Mouse (Mus musculus) hindbrain, embryonic 14.5 days (tissue): ENCODE results near the gene Atp7a. TPM values are rescaled to one million over a fixed set of nuclear protein-coding genes. Genes with fewer than 3 reads are reported as not detected.
A peak's percentile ranks its signal among the peaks of the same experiment; 100 is the strongest.
"Not testable (repeated sequence)": the region's sequence is repeated elsewhere in the genome, so short reads cannot be mapped to it uniquely, and the experiment has no call there.

ENCODE experiments used
- ATAC-seq: fragments of 200-750 bp; cut with Nextera tagmentation; 2 replicates; pipeline ENCODE4 v1.8.0; 2017; ENCODE audit warnings: moderate number of reproducible peaks, mild to moderate bottlenecking, moderate TSS enrichment, moderate library complexity; ENCODE audit not compliant: low FRiP score
- DNase-seq: peaks from one replicate; pipeline ENCODE4 v3.0.0-alpha.2; 2015; ENCODE audit warnings: low spot score
- H3K27ac ChIP-seq: fragments of 300-500 bp; sonication (generic); 2 replicates; pipeline ENCODE4 v1.5.1; 2014; ENCODE audit warnings: mild to moderate bottlenecking, moderate library complexity
- H3K27me3 ChIP-seq: fragments of 300-500 bp; sonication (generic); 2 replicates; pipeline ENCODE4 v1.6.1; 2014; ENCODE audit warnings: mild to moderate bottlenecking, low read length, mixed read lengths; ENCODE audit not compliant: control insufficient read depth, insufficient read depth
- H3K36me3 ChIP-seq: fragments of 300-500 bp; sonication (generic); replicated peaks from 2 replicates; pipeline ENCODE4 v1.6.1; 2014; ENCODE audit not compliant: control insufficient read depth, insufficient read depth
- H3K4me1 ChIP-seq: fragments of 300-500 bp; sonication (generic); replicated peaks from 2 replicates; pipeline ENCODE4 v1.6.1; 2014; ENCODE audit warnings: antibody characterized with exemption, low read length, mixed read lengths; ENCODE audit not compliant: control insufficient read depth, insufficient read depth
- H3K4me2 ChIP-seq: fragments of 300-500 bp; sonication (generic); replicated peaks from 2 replicates; pipeline ENCODE4 v1.6.1; 2014; ENCODE audit warnings: mild to moderate bottlenecking, moderate library complexity
- H3K4me3 ChIP-seq: fragments of 300-500 bp; sonication (generic); replicated peaks from 2 replicates; pipeline ENCODE4 v1.5.1; 2014; ENCODE audit warnings: mild to moderate bottlenecking, low read length
- H3K9ac ChIP-seq: fragments of 300-500 bp; sonication (generic); 2 replicates; pipeline ENCODE4 v1.6.1; 2014
- H3K9me3 ChIP-seq: fragments of 300-500 bp; sonication (generic); 2 replicates; pipeline ENCODE4 v1.6.1; 2016; ENCODE audit warnings: low read length; ENCODE audit not compliant: control insufficient read depth
- WGBS: fragments of 180-500 bp; shearing (Covaris S2); extraction: QIAGEN DNeasy Blood & Tissue Kit; methylation state at CpG from one replicate; pipeline ENCODE4 v1.1.7; 2014; 5-methylcytosine and 5-hydroxymethylcytosine counted together
- polyA plus RNA-seq: library from polyadenylated mRNA; unstranded; fragments of >200 nt; fragmentation: Nextera tagmentation; extraction: Ambion mirVana; gene quantifications from 2 replicates; pipeline ENCODE4 v1.2.1, GENCODE M21; 2014

Atp7a gene
- 16.7 and 17.4 TPM in 2 replicates for polyA plus RNA-seq

DNA sequence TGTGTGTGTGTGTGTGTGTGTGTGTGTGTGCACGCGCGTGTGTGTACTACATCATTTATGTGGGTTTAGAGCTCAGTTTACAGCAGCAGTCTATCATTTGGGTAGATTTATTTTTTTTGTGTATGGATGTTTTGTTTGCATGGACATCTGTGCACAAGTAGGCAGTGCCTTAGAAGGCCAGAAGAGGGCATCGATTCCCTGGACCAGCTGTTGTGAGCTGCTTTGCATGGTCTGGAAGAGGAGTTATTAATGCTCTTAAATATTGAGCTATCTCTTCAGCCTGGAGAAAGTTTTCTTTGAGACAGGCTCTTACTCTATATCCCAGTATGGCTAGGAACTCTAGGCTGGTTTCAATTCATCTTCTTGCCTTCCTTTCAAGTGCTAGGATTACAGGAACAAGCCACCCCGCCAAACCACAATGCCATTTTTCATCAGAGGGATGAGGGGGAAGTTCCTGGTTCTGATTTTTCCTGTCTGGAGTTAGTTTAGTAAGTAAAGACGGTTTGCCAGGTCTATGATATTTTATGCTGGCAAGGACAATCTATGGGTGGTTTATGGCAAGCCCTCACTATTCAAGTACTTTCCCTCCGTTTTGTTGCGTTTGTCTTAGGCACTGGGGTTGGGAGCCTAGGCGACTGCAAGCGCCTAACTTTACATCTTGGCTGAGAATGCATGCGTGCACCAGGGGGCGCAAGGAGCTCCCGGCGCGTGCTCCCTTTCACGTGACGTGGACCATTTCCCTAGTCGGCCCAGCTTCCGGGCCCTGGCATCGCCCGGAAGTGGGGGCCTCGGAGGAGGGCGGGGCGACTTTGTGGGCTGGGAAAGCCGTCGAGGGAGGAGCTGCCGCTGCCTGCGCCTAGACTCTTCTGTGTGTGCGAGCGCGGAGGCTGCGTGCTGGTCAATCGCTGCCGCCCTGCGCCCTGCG lies at the start of gene Atp7a:
Gene Atp7a, plus strand, starts transcription at position 859 of the 925 bp plus-strand sequence.
- no peaks in the 10 kb centered on the region for H3K27me3 ChIP-seq
- H3K4me2 ChIP-seq, result peak within 1 kb of the TSS; percentile 64
- peaks cover 5% of the 10 kb centered on the region; the same call in 1 of the 2 replicates for H3K36me3 ChIP-seq
- WGBS, result 12% methylated on average over 36 of the region's 36 CpGs
- H3K9ac ChIP-seq, result peak within 1 kb of the TSS; percentile 62
- H3K9me3 ChIP-seq, result no peaks in the 10 kb centered on the region
- peak within 1 kb of the TSS; percentile 62; the same call in 1 of the 2 replicates for H3K27ac ChIP-seq
- DNase-seq, result peak; percentile 87
- ATAC-seq, result peak; percentile 97
- 0 out of 2 replicates have a peak, but pooled peaks cover 13% of the 10 kb centered on the region for H3K4me1 ChIP-seq
- peak within 1 kb of the TSS; percentile 54 for H3K4me3 ChIP-seq

- DNase-seq (no peak), ATAC-seq (no peak)
- Histone ChIP-seq H3K9me3 (no peaks in the 10 kb centered on the region), H3K4me1 (no peaks in the 10 kb centered on the region), H3K36me3 (no peaks in the 10 kb centered on the region), H3K27me3 (no peaks in the 10 kb centered on the region; the same call in 1 of the 2 replicates), H3K9ac (no peak overlapping the region), H3K4me3 (no peak overlapping the region), H3K4me2 (no peak overlapping the region), H3K27ac (no peak overlapping the region)
- WGBS, result 80% methylated on average over 1 of the region's 1 CpGs
Observed at GRCm38 (mm10) chrX:106001605-106002004, 25.5 kb upstream of the Atp7a start.

DNA sequence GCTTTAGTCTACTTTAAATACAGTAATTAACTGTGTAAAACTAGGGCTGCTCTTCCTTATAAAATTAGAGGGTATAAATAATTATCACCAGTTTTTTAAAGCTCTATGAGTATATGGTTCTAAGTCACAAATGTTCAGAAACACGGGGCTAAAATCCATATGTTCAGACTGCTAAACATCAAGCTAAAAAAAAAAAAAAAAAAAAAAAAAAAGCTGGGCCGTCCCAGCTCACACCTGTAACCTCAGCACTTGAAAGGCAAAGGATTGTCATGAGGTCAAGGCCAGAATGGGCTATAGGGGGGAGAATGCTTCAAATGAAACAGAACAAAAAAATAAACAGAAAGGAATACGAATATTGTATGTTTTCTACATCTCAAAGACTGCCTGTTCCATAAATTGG lies 16.3 kb upstream of the Atp7a start:
- 8% methylated on average over 2 of the region's 3 CpGs for WGBS
- Histone ChIP-seq H3K27ac (no peak overlapping the region), H3K36me3 (no peaks in the 10 kb centered on the region), H3K9ac (no peak overlapping the region), H3K9me3 (no peaks in the 10 kb centered on the region), H3K4me2 (peak overlapping the region; percentile 59), H3K4me3 (peak overlapping the region; percentile 56), H3K27me3 (no peaks in the 10 kb centered on the region), H3K4me1 (no peaks in the 10 kb centered on the region)
- ATAC-seq (no peak), DNase-seq (no peak)

DNA sequence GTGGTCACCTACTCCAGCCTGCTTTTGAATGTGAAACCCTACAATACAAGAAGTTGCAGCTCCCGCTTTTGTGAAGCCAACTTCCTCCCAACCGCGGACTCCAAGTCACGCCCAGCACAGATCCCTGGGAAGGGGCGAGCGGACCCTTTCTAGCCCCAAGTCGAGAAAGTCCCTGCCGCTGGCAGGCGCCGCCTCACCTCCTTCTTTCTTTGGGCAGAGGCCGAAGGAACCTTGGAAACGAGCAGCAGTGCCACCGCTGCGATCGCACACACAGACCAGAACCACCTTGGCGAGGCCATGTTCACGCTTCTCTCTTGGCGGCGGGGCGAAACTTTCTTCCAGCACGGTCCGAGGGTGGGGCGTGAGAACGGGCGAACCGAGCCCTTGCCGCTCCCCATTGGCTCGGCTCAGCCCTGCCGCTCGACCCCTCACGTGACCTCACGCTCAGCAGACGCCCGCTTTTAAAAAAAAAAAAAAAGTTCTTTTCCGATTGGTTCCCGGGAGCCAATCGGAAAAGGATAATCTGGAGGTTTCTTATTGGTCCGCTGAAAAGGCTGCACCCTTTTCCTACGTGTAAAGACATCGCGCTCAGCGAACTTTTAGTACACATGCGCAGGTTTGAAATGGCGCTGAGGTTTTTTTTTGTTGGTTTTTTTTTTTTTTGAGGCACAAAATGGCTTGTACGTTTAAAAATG lies 15.5 kb upstream of the Atp7a start, which contains the start of gene Magt1:
Gene Magt1, minus strand, starts transcription at position 442 of the 695 bp plus-strand sequence.
- H3K27ac ChIP-seq, result peak within 1 kb of the TSS; percentile 91
- peak within 1 kb of the TSS; percentile 56 for H3K4me3 ChIP-seq
- no peaks in the 10 kb centered on the region for H3K9me3 ChIP-seq
- peak within 1 kb of the TSS; percentile 57 for H3K9ac ChIP-seq
- H3K36me3 ChIP-seq, result no peaks in the 10 kb centered on the region
- no peaks in the 10 kb centered on the region for H3K4me1 ChIP-seq
- peak within 1 kb of the TSS; percentile 62 for H3K4me2 ChIP-seq
- WGBS, result 12% methylated on average over 45 of the region's 45 CpGs
- peak; percentile 95 for ATAC-seq
- no peaks in the 10 kb centered on the region for H3K27me3 ChIP-seq
- DNase-seq, result peak; percentile 87

GRCm38 (mm10) chrX:106012559-106012958 lies 14.5 kb upstream of the Atp7a start:
- H3K4me2 ChIP-seq, result peak overlapping the region; percentile 62
- H3K4me1 ChIP-seq, result no peaks in the 10 kb centered on the region
- H3K27me3 ChIP-seq, result no peaks in the 10 kb centered on the region
- no peaks in the 10 kb centered on the region; the same call in 1 of the 2 replicates for H3K36me3 ChIP-seq
- 71% methylated on average over 3 of the region's 3 CpGs for WGBS
- DNase-seq (no peak), ATAC-seq (no peak)
- H3K4me3 ChIP-seq, result peak overlapping the region; percentile 31
- peak overlapping the region; percentile 57; the same call in 1 of the 2 replicates for H3K9ac ChIP-seq
- peak overlapping the region; percentile 91 for H3K27ac ChIP-seq
- no peaks in the 10 kb centered on the region for H3K9me3 ChIP-seq

GRCm38 (mm10) chrX:106013217-106013616 lies 13.9 kb upstream of the Atp7a start:
- Histone ChIP-seq H3K27ac (no peak overlapping the region), H3K36me3 (no peaks in the 10 kb centered on the region; the same call in 1 of the 2 replicates), H3K9me3 (no peaks in the 10 kb centered on the region), H3K4me2 (no peak overlapping the region), H3K4me3 (no peak overlapping the region), H3K4me1 (no peaks in the 10 kb centered on the region), H3K27me3 (no peaks in the 10 kb centered on the region), H3K9ac (no peak overlapping the region)
- peak; percentile 53 for DNase-seq
- no peak for ATAC-seq
- 31% methylated on average over 2 of the region's 2 CpGs for WGBS

DNA sequence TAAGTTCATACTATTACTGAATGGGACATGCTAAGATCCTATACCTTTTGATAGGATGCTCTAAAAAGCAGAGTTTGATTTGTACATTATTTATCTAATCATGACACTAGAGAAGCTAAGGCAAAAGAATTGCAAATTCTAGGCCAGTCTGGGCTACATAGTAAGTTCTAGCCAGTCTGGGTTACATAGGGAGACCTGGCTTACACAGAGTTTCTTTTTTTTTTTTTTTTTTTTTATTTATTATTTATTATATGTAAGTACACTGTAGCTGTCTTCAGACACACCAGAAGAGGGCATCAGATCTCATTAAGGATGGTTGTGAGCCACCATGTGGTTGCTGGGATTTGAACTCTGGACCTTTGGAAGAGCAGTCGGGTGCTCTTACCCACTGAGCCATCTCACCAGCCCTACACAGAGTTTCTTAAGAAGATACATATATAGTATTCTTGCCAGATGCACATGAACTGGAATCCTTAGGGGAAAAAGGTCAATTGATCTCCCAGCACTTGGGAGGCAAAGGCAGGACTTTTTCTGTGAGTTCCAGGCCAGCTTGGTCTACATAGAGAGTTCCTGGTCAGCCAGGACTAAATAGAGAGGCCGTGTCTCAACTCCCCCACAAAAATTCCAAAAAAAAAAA lies 12.2 kb upstream of the Atp7a start:
- ATAC-seq, H3K9me3 ChIP-seq, H3K4me3 ChIP-seq, H3K36me3 ChIP-seq, DNase-seq, H3K27ac ChIP-seq, H3K4me1 ChIP-seq, H3K27me3 ChIP-seq, H3K9ac ChIP-seq: not testable (repeated sequence)
- 70% methylated on average over 2 of the region's 2 CpGs for WGBS
- H3K4me2 ChIP-seq, result peak overlapping the region; percentile 30; the same call in 1 of the 2 replicates

DNA sequence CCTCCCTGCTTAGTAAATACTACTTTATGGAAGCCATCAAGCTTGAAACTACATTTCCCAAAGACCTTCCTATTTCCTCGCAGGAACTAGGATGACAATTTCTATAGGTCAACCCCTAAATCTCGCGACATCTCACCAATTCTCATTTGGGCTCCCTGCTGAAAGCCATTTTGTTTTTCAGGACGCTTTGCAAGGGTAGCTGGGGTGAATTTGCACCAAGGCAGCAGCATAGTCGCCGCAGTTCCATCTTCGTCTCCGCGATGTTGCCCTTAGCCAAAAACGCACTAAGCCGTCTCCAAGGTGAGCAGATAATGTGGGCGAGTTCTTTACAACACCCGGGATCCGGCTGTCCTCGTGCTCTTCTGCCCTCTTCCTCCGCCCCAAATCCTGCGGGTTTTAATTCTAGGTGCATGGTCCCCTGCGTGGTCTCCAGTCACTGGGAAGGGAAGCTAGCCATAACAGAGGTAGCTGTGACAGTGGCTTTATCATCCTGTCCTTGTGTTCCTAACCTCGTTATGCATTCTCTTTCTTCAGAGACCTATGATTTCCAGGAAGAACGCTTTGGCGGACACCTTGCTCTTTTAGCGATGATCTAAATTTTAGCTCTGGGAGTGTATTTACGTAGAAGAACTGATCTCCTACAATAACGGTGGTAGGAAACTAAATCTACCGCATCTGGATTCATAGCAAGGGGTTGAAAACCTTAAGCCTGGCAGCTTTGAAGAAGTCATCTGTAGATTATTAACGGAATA lies 11.3 kb upstream of the Atp7a start, which contains the start of gene Cox7b:
Gene Cox7b, plus strand, starts transcription at position 130 of the 752 bp plus-strand sequence.
- 17% methylated on average over 26 of the region's 26 CpGs for WGBS
- Histone ChIP-seq H3K4me1 (no peaks in the 10 kb centered on the region), H3K27me3 (no peaks in the 10 kb centered on the region), H3K27ac (peak within 1 kb of the TSS; percentile 83), H3K9me3 (no peaks in the 10 kb centered on the region), H3K4me3 (peak within 1 kb of the TSS; percentile 48), H3K36me3 (peaks cover 14% of the 10 kb centered on the region; the same call in 1 of the 2 replicates), H3K4me2 (peak within 1 kb of the TSS; percentile 52), H3K9ac (peak within 1 kb of the TSS; percentile 72)
- peak; percentile 31 for ATAC-seq
- peak; percentile 89 for DNase-seq
